Mouse (Mus musculus) bone marrow, adult 2 months (tissue): ENCODE data around the gene Zfp354c. TPM values are rescaled to one million over a fixed set of nuclear protein-coding genes. Genes with fewer than 3 reads are reported as not detected.

Experiments used
- H3K27ac ChIP-seq: fragments of 200-500 bp; 2 replicates; pipeline ENCODE4 v1.5.1; 2012; ENCODE audit warnings: low read depth, mild to moderate bottlenecking, control low read depth, inconsistent platforms, low read length; ENCODE audit not compliant: control insufficient read depth, poor library complexity, insufficient read depth
- H3K4me1 ChIP-seq: fragments of 200-500 bp; 2 replicates; pipeline ENCODE4 v1.6.1; 2011; ENCODE audit warnings: low read length; ENCODE audit not compliant: control insufficient read depth, insufficient read depth
- H3K4me3 ChIP-seq: fragments of 200-500 bp; replicated peaks from 2 replicates; pipeline ENCODE3; 2011; ENCODE audit warnings: mild to moderate bottlenecking, low read depth, low read length, control low read depth; ENCODE audit not compliant: control insufficient read depth
- CTCF ChIP-seq: fragments of 200-500 bp; IDR thresholded peaks from 2 replicates; pipeline ENCODE4 v1.5.1; 2011; ENCODE audit warnings: low read length, control low read depth; ENCODE audit not compliant: control insufficient read depth, insufficient read depth
- POLR2A ChIP-seq: fragments of 200-500 bp; IDR thresholded peaks from 2 replicates; pipeline ENCODE4 v1.6.1; 2011; ENCODE audit warnings: low read depth, mild to moderate bottlenecking, control low read depth, low read length, borderline replicate concordance; ENCODE audit not compliant: control insufficient read depth
- WGBS: fragments of 180-500 bp; shearing (Covaris S2); methylation state at CpG from one replicate; pipeline ENCODE4 v1.1.7; 2018; 5-methylcytosine and 5-hydroxymethylcytosine counted together
- polyA plus RNA-seq: library from polyadenylated mRNA; stranded (reverse); fragments of >200 nt; gene quantifications from 2 replicates; pipeline ENCODE4 v1.2.4, GENCODE M21; 2011; ENCODE audit warnings: low replicate concordance; ENCODE audit not compliant: missing spikeins, insufficient read depth, insufficient read length

Zfp354c gene
- polyA plus RNA-seq, 1 experiment = 0.65 TPM

- 78% methylated on average over 7 of the region's 7 CpGs for WGBS
- Histone ChIP-seq H3K27ac (no peak overlapping the region), H3K4me3 (no peak overlapping the region), H3K4me1 (no peaks in the 10 kb centered on the region)
- TF ChIP-seq CTCF (no peak), POLR2A (no peak)
Measured at GRCm38 (mm10) chr11:50766461-50766860, 61.1 kb downstream of the Zfp354c start.

Other genes with a start within 250 kb of the Zfp354c start
- gene Adamts2, start 225.6 kb downstream of the Zfp354c start, polyA plus RNA-seq = 2.6 and 3.0 TPM in 2 replicates
- gene Zfp879, start 13.8 kb upstream of the Zfp354c start, polyA plus RNA-seq = not detected in 2 replicates
- gene Grm6, start 23.0 kb upstream of the Zfp354c start, polyA plus RNA-seq = 0.59 TPM in 1 of 2 replicates, not detected in the other
- gene Zfp454, start 59.9 kb upstream of the Zfp354c start, polyA plus RNA-seq = not detected in 2 replicates
- 0.55 and 0.70 TPM in 2 replicates for gene Zfp2, start 88.4 kb upstream of the Zfp354c start, polyA plus RNA-seq
- not detected in 2 replicates for gene Zfp354b, start 103.9 kb upstream of the Zfp354c start, polyA plus RNA-seq
- gene 4933414I15Rik, start 116.0 kb upstream of the Zfp354c start, polyA plus RNA-seq = not detected in 2 replicates
- gene Prop1, start 126.0 kb upstream of the Zfp354c start, polyA plus RNA-seq = not detected in 2 replicates
- gene Olfr1378, start 138.8 kb upstream of the Zfp354c start, polyA plus RNA-seq = not detected in 2 replicates
- not detected in 2 replicates for gene Olfr1377, start 154.2 kb upstream of the Zfp354c start, polyA plus RNA-seq
- gene Olfr51, start 175.9 kb upstream of the Zfp354c start, polyA plus RNA-seq = not detected in 2 replicates
- gene Olfr54, start 186.5 kb upstream of the Zfp354c start, polyA plus RNA-seq = not detected in 2 replicates
- gene Olfr1375, start 220.4 kb upstream of the Zfp354c start, polyA plus RNA-seq = not detected in 2 replicates
- gene Zfp354a, start 231.5 kb upstream of the Zfp354c start, polyA plus RNA-seq = 0.45 and 0.80 TPM in 2 replicates